Mouse (Mus musculus): ENCODE results near the gene Ankib1. TPM values are rescaled to one million over a fixed set of nuclear protein-coding genes. Genes with fewer than 3 reads are reported as not detected.
"Not testable (repeated sequence)": the region's sequence is repeated elsewhere in the genome, so short reads cannot be mapped to it uniquely, and the experiment has no call there.

Ankib1 gene
- 10 to 100 TPM; 17.0 to 19.3 TPM for total RNA-seq (2021)
- long read RNA-seq, experiment 1, full-length matches to known transcripts: 3 of 12 reads
- long read RNA-seq, experiment 1, partial matches to known transcripts: 2 of 12 reads
- long read RNA-seq, experiment 1, other reads (novel, unspliced or antisense): 7 of 12 reads
- long read RNA-seq, experiment 2, full-length matches to known transcripts: 11 of 23 reads
- long read RNA-seq, experiment 2, partial matches to known transcripts: 0 of 23 reads
- long read RNA-seq, experiment 2, other reads (novel, unspliced or antisense): 12 of 23 reads

DNA sequence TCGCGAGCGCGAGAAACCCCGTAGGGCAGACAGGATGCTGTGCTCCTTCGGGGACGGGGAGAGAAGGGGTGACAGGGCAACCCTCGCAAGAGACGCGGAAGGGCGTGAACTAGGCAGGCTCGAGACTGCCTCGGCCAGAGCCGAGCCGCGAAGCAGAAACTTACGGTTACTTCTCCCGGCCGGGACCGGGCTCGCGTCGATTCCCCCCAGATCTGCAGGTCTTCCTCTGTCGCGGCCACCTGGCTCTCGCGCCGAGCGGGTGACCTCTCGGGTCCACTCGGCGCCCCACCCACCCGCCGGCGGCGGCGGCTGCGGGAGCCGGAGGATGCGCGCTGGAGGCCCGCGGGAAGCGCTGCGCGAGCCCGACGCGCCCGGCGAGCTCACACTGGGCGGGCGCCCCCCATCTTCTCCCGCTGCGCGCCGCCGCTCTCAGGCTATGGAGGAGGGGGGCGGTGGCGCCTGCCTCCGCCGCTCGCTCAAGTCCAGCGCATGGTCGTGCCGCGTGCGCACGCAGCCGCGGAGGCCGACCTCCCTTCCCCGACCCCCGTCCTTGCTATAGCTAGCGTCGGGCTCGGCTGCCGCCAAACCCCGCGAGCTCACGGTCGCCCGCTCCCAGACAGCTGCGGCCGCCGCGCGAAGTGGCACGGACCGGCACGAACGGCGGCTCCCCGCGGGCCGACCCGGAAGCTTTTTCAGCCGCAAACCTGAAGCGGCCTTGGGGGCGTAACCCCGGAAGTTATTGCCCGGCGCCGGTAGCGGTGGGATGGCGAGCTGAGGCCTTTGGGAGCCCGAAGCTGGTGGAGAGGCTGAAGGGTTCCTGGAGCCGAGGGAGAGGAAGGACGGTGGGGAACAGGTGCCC is at the start of gene Ankib1, which contains the start of gene Krit1:
Ankib1 (minus strand) TSS at position 493 of the 859 bp plus-strand sequence.
Krit1 (plus strand) TSS at position 752 of the 859 bp plus-strand sequence.
- peak; percentile 95 for DNase-seq
- intact Hi-C loops (cut with DNase I): loop anchor here (5.0 to 10.0 kb wide), 2 partner anchors 155 to 392 kb away; partner anchors contain the start of gene Mterf1b
- no peak for TF ChIP-seq CTCF (IDR thresholded peaks at IDR 0.05)
- Histone ChIP-seq H3K27ac (peak within 1 kb of the TSS; percentile 87), H3K4me3 (peak within 1 kb of the TSS; percentile 92)

DNA sequence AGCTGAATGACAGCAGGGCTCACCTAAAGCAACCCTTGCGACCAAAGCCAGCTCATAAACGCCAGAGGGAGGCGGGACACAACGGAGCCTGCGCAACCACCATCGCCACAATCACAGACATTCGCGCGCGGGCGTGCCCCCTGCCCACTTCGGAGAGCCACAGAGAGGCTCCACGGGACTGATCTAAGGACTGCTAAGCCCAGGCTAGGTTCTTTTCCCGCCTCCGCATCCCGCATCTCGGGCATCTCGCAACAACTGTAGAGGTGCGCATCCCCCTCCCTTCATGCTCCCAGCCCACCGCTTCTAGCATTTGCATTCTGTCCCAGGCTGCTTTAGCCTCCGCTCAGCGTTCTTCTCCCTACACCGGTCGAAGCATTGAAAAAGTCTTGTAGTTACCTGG is 42.3 kb upstream of the Ankib1 start, which contains the start of gene Lrrd1:
Lrrd1 (plus strand) TSS at position 148 of the 400 bp plus-strand sequence.
- no peak within 1 kb of the TSS for H3K27ac ChIP-seq
- peak; percentile 15 for DNase-seq
- no peak within 1 kb of the TSS for H3K4me3 ChIP-seq
- intact Hi-C loops (cut with DNase I): no loop called here
- no peak for TF ChIP-seq CTCF (IDR thresholded peaks at IDR 0.05)

GRCm38 (mm10) chr5:3834107-3834506 is 31.4 kb upstream of the Ankib1 start:
- intact Hi-C loops (cut with DNase I): loop anchor here (10.0 kb wide), 1 partner anchor 221 kb away; no protein-coding TSS in a partner anchor
- TF ChIP-seq CTCF (IDR thresholded peaks at IDR 0.05): no peak
- Histone ChIP-seq H3K27ac (no peak overlapping the region), H3K4me3 (no peak overlapping the region)
- DNase-seq: no peak

GRCm38 (mm10) chr5:3808472-3808871 is 5.7 kb upstream of the Ankib1 start:
- no peak for TF ChIP-seq CTCF (IDR thresholded peaks at IDR 0.05)
- no peak overlapping the region for H3K4me3 ChIP-seq
- H3K27ac ChIP-seq: no peak overlapping the region
- intact Hi-C loops (cut with DNase I): loop anchor here (10.0 kb wide), 1 partner anchor 386 kb away; the partner anchor contains the start of gene Mterf1b
- no peak for DNase-seq

DNA sequence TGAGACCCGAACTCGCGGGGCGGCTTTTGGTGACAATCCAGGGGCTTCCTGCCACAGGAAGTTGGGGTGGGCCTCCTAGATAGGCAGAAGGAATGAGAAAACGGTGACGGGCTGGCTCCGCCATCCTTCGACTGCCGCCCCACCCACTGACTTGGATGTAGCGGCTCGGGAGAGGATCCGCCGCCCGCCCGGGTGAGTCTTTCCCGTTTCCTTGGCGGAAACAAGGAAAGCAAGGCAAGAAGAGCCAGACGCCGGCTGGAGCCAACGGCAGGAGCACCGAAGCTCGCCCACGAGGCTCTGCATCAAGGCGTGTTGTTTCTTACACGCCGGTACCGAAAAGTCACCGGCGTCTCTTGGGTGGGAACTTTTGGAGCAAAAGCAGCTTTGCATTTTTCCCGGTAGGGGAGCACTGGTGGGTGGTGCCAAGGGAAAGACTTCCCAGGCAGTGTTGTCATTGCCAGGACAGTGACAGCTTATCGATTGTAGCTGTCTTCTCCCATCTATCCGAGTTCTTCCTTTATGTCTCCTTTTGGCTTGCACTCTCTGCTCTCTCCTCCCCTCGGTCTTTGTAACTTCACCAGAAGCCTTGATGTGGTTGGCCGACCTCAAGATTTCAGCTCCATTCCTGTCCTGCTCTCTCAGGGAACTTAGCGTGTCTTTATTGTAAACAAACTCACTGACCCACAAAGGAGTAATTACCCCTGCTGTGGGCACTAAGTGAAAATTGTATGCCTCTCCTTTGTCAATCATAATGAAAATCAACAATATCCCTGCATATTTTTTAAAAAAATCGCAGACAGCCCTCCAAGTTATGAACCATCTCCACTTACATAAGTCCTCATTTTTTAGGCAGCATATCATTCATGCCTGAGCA is 804 bp upstream of the Ankib1 start:
- intact Hi-C loops (cut with DNase I): loop anchor here (5.0 to 10.0 kb wide), 2 partner anchors 156 to 391 kb away; partner anchors contain the start of gene Mterf1b
- DNase-seq: no peak
- TF ChIP-seq CTCF (IDR thresholded peaks at IDR 0.05): peak; percentile 1; the same call in 1 of the 2 replicates

DNA sequence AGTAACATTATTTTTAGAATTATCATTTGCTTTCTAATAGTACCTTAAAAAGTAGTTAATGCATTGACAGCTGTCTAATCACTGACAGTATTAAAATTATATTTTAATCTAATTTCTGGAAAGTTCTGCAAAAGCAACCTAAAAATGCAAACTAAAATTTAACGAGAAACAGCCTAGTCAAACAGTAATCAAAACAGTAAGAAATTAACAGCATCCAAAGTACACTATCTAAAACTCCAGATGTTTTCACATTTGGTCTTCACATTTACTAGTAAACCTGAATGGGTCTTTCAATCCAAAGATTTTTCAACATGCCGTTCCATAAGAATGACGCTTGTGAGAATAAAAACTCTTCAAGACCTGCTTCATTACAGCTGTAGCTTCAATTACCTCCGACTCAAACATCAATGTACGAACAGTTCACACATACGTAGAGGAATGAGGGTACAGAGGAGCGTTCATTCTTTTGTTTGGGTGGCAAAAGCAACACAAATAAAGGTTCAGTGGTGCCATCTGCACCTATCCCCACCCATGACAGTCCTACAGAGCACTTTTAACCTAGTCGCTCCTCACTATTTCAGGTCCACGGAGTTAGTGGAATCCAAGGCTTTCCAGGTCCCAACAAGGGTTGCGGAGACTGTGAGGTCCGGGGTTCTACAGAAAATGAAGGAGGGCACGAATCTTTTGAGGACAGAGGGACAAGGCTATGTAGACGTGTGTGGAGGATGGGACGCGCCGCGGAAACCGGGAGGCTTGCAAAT is 873 bp downstream of the Ankib1 start:
- Histone ChIP-seq H3K4me3 (peak overlapping the region; percentile 92), H3K27ac (peak overlapping the region; percentile 87)
- DNase-seq: no peak
- intact Hi-C loops (cut with DNase I): loop anchor here (5.0 to 10.0 kb wide), 2 partner anchors 155 to 393 kb away; partner anchors contain the start of gene Mterf1b
- no peak for TF ChIP-seq CTCF (IDR thresholded peaks at IDR 0.05)

More for the DNA sequence above, 804 bp upstream of the Ankib1 start:
- Histone ChIP-seq H3K4me3 (peak overlapping the region; percentile 92), H3K27ac (peak overlapping the region; percentile 87)

- Histone ChIP-seq H3K27ac (no peak overlapping the region), H3K4me3 (no peak overlapping the region)
- DNase-seq: no peak
- no peak for TF ChIP-seq CTCF (IDR thresholded peaks at IDR 0.05)
- intact Hi-C loops (cut with DNase I): loop anchor here (5.0 to 10.0 kb wide), 2 partner anchors 154 to 394 kb away; partner anchors contain the start of gene Mterf1b
These were observed 1.8 kb downstream of the Ankib1 start for GRCm38 (mm10) chr5:3800881-3801280.

GRCm38 (mm10) chr5:3800041-3800440 is 2.7 kb downstream of the Ankib1 start:
- Histone ChIP-seq H3K27ac (no peak overlapping the region), H3K4me3 (no peak overlapping the region)
- DNase-seq: no peak
- TF ChIP-seq CTCF (IDR thresholded peaks at IDR 0.05): no peak
- intact Hi-C loops (cut with DNase I): loop anchor here (5.0 to 10.0 kb wide), 2 partner anchors 153 to 395 kb away; partner anchors contain the start of gene Mterf1b

- DNase-seq; H3K4me3 ChIP-seq; H3K27ac ChIP-seq; intact Hi-C loops (cut with DNase I): not testable (repeated sequence)
These were observed 4.1 kb downstream of the Ankib1 start for GRCm38 (mm10) chr5:3798656-3799055.

DNA sequence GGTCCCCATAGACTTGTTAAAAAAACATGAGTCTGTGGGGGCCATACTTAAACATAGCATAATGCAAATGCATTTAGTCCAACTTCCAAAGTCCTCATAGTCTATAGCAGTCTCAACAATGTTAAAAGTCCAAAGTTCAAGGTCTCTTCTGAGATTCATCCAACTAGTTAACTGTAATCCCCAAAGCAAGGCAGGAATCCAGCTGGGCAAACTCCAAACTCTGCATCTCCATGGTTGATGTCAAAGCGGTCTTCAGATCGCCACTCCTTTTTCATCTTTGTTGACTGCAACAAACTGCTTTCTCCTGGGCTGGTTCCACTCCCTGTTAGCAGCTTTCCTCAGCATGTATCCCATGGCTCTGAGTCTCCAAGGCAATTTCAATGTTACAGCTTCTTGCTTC is 5.6 kb downstream of the Ankib1 start:
- H3K27ac ChIP-seq; intact Hi-C loops (cut with DNase I); H3K4me3 ChIP-seq; DNase-seq: not testable (repeated sequence)

- no peak for TF ChIP-seq CTCF (IDR thresholded peaks at IDR 0.05)
- intact Hi-C loops (cut with DNase I): no loop called here
- DNase-seq: no peak
These were observed 11.7 kb downstream of the Ankib1 start for GRCm38 (mm10) chr5:3791048-3791447.

More at GRCm38 (mm10) chr5:3791048-3791447, 11.7 kb downstream of the Ankib1 start:
- H3K27ac ChIP-seq: no peak overlapping the region
- no peak overlapping the region for H3K4me3 ChIP-seq

Data from gastrocnemius, adult 2 months (tissue).